Mouse (Mus musculus): ENCODE measurements around the gene Psenen. TPM values are rescaled to one million over a fixed set of nuclear protein-coding genes. Genes with fewer than 3 reads are reported as not detected.
A peak's percentile ranks its signal among the peaks of the same experiment; 100 is the strongest.

Gene Psenen
- polyA plus RNA-seq, 1 experiment from 2014 or later: 185 TPM

DNA sequence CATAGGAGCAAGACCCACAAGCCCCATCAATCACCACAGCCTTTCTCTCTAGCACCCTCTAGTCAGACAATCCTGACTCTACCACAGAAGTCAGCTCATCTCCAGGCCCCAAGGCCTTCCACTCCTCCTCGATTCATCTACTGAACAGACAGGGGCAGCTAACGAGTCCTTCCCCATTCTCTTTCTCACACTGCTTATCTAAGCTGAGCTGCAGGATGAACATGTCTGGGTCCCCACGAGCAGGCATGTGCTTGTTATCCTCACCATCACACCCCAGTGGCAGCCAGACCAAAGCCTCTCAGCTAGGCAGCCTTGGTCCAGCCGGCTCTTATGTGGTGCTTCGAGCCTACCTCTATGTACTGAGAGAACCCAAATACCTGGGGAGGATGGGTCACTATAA, 9.0 kb upstream of the Psenen start:
- H3K27me3 ChIP-seq (ENCODE audit: control insufficient read depth, insufficient read depth, low read length): no peaks in the 10 kb centered on the region
- no peak for DNase-seq (ENCODE audit: low spot score)
- no peak overlapping the region for H3K27ac ChIP-seq (replicated peaks)
- peaks cover 68% of the 10 kb centered on the region for H3K36me3 ChIP-seq (ENCODE audit: control insufficient read depth, insufficient read depth, low read length)
- 89% methylated on average over 5 of the region's 5 CpGs for WGBS
- H3K9me3 ChIP-seq (ENCODE audit: control insufficient read depth, low read length): no peaks in the 10 kb centered on the region
- no peak for TF ChIP-seq CTCF (IDR thresholded peaks at IDR 0.05; ENCODE audit: low read depth)
- TF ChIP-seq EP300 (optimal IDR thresholded peaks at IDR 0.05): no peak
- ATAC-seq (ENCODE audit: low FRiP score, low TSS enrichment): no peak
- no peaks in the 10 kb centered on the region for H3K4me1 ChIP-seq (replicated peaks; ENCODE audit: control insufficient read depth, insufficient read depth)
- no peak overlapping the region for H3K9ac ChIP-seq (ENCODE audit: low read length)
- no peak overlapping the region for H3K4me2 ChIP-seq (replicated peaks; ENCODE audit: low read depth)
- no peak overlapping the region for H3K4me3 ChIP-seq (ENCODE audit: low read depth, low read length)

DNA sequence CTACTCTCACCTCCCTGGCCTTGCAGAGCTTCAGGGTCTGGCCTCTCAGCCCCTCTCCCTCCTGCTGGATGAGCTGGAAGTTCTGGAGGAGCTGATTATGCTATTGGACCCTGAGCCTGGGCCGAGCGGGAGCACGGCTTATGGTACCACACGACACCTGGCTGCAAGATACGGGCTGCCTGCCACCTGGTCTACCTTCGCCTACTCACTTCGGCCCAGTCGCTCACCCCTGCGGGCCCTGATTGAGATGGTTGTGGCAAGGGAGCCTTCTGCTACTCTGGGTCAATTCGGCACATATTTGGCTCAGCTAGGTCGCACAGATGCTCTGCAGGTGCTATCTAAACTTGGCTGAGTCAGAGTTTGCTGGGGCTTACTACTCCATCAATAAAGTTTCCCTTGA, 4.1 kb upstream of the Psenen start:
- H3K9me3 ChIP-seq (ENCODE audit: control insufficient read depth, low read length): no peaks in the 10 kb centered on the region
- 89% methylated on average over 11 of the region's 11 CpGs for WGBS
- no peak for DNase-seq (ENCODE audit: low spot score)
- 0 out of 2 replicates have a peak, but pooled peaks cover 3% of the 10 kb centered on the region for H3K4me1 ChIP-seq (replicated peaks; ENCODE audit: control insufficient read depth, insufficient read depth)
- H3K27me3 ChIP-seq (ENCODE audit: control insufficient read depth, insufficient read depth, low read length): no peaks in the 10 kb centered on the region
- no peak overlapping the region for H3K9ac ChIP-seq (ENCODE audit: low read length)
- H3K4me2 ChIP-seq (replicated peaks; ENCODE audit: low read depth): no peak overlapping the region
- ATAC-seq (ENCODE audit: low FRiP score, low TSS enrichment): no peak
- H3K27ac ChIP-seq (replicated peaks): no peak overlapping the region
- H3K36me3 ChIP-seq (ENCODE audit: control insufficient read depth, insufficient read depth, low read length): peaks cover 39% of the 10 kb centered on the region
- TF ChIP-seq CTCF (IDR thresholded peaks at IDR 0.05; ENCODE audit: low read depth): no peak
- no peak for TF ChIP-seq EP300 (optimal IDR thresholded peaks at IDR 0.05)
- no peak overlapping the region for H3K4me3 ChIP-seq (ENCODE audit: low read depth, low read length)

DNA sequence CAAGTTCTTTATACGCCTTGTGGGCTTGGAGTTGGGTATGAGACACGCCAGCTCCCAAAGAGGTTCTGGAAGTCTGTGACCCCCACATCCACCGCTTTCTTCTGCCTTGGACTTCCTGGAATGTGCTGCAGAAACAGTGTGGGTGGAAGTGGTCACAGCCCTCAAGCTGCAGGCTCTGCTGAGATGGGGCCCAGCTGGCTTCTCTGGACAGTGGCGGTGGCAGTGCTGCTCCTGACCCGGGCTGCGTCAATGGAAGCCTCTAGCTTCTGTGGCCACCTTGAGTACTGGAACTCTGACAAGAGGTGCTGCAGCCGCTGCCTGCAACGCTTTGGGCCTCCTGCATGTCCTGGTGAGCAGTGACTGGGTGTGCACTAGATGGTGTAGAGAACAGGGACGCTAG, 2.6 kb upstream of the Psenen start:
- Histone ChIP-seq H3K36me3 (ENCODE audit: control insufficient read depth, insufficient read depth, low read length) (peaks cover 32% of the 10 kb centered on the region), H3K27me3 (ENCODE audit: control insufficient read depth, insufficient read depth, low read length) (no peaks in the 10 kb centered on the region), H3K9me3 (ENCODE audit: control insufficient read depth, low read length) (no peaks in the 10 kb centered on the region), H3K27ac (replicated peaks) (no peak overlapping the region), H3K4me2 (replicated peaks; ENCODE audit: low read depth) (no peak overlapping the region), H3K4me3 (ENCODE audit: low read depth, low read length) (no peak overlapping the region), H3K4me1 (replicated peaks; ENCODE audit: control insufficient read depth, insufficient read depth) (0 out of 2 replicates have a peak, but pooled peaks cover 3% of the 10 kb centered on the region), H3K9ac (ENCODE audit: low read length) (no peak overlapping the region)
- no peak for DNase-seq (ENCODE audit: low spot score)
- WGBS: 81% methylated on average over 9 of the region's 9 CpGs
- ATAC-seq (ENCODE audit: low FRiP score, low TSS enrichment): no peak
- TF ChIP-seq EP300 (optimal IDR thresholded peaks at IDR 0.05): no peak
- no peak for TF ChIP-seq CTCF (IDR thresholded peaks at IDR 0.05; ENCODE audit: low read depth)

DNA sequence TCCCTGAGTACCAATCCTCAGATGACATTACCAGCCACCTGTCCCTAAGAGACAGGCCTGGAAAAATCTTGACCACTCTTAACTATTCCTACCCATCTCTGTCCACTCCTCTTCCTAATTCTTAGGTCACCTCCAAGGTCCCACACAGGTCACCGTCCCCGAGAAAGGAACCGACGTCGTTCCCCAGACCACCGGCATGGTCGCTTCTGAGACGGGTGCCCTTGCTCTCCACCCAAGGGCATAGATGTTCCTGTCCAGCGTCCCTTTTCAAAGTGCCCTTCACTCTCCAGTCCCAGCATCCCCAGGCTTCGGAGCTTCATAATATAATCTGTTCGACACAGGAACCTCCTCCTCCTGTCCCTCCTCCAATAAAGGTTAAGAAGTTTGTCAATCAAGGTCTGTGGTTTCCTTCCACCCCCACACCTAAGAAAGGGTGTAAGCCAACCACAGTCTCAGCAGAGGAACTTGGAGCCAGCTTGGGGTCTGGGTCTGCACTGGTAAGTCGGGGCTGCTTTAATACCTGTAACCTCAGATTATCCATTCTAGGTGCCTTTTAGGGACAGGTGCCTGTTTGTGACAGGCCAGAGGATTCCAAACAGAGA, 1.6 kb upstream of the Psenen start, which contains the start of gene Igflr1:
Gene Igflr1 (plus strand): TSS at position 458 of the 602 bp plus-strand sequence.
- TF ChIP-seq EP300 (optimal IDR thresholded peaks at IDR 0.05) (no peak), CTCF (IDR thresholded peaks at IDR 0.05; ENCODE audit: low read depth) (no peak)
- DNase-seq (ENCODE audit: low spot score): no peak
- 91% methylated on average over 12 of the region's 12 CpGs for WGBS
- H3K36me3 ChIP-seq (ENCODE audit: control insufficient read depth, insufficient read depth, low read length): peaks cover 22% of the 10 kb centered on the region
- H3K4me1 ChIP-seq (replicated peaks; ENCODE audit: control insufficient read depth, insufficient read depth): 0 out of 2 replicates have a peak, but pooled peaks cover 3% of the 10 kb centered on the region
- ATAC-seq (ENCODE audit: low FRiP score, low TSS enrichment): no peak
- H3K27me3 ChIP-seq (ENCODE audit: control insufficient read depth, insufficient read depth, low read length): no peaks in the 10 kb centered on the region
- no peak within 1 kb of the TSS for H3K4me2 ChIP-seq (replicated peaks; ENCODE audit: low read depth)
- H3K9ac ChIP-seq (ENCODE audit: low read length): no peak within 1 kb of the TSS
- H3K27ac ChIP-seq (replicated peaks): no peak within 1 kb of the TSS
- no peak within 1 kb of the TSS for H3K4me3 ChIP-seq (ENCODE audit: low read depth, low read length)
- no peaks in the 10 kb centered on the region for H3K9me3 ChIP-seq (ENCODE audit: control insufficient read depth, low read length)

DNA sequence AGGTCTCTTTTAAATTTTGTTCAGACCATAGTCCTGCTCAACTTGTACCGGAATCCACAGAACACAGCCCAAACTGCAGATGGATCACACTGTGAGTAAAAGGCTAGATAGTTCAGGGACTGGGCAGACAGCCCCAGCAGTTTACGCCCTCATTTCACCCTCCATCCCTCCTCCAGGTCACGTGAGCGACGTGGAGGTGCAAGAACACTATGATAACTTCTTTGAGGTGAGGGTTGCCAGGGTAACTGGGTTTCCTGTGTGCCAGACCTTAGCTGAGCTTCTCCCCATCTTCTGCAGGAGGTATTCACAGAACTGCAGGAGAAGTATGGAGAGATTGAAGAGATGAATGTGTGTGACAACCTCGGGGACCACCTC, 466 bp upstream of the Psenen start:
- peak overlapping the region; percentile 58 for H3K4me3 ChIP-seq (ENCODE audit: low read depth, low read length)
- no peak for TF ChIP-seq EP300 (optimal IDR thresholded peaks at IDR 0.05)
- TF ChIP-seq CTCF (IDR thresholded peaks at IDR 0.05; ENCODE audit: low read depth): no peak
- WGBS: 14% methylated on average over 6 of the region's 6 CpGs
- peak overlapping the region; percentile 64; the same call in 1 of the 2 replicates for H3K9ac ChIP-seq (ENCODE audit: low read length)
- no peaks in the 10 kb centered on the region for H3K9me3 ChIP-seq (ENCODE audit: control insufficient read depth, low read length)
- H3K4me1 ChIP-seq (replicated peaks; ENCODE audit: control insufficient read depth, insufficient read depth): 0 out of 2 replicates have a peak, but pooled peaks cover 3% of the 10 kb centered on the region
- peak overlapping the region; percentile 91 for H3K27ac ChIP-seq (replicated peaks)
- peaks cover 19% of the 10 kb centered on the region for H3K36me3 ChIP-seq (ENCODE audit: control insufficient read depth, insufficient read depth, low read length)
- no peak for ATAC-seq (ENCODE audit: low FRiP score, low TSS enrichment)
- DNase-seq (ENCODE audit: low spot score): no peak
- peak overlapping the region; percentile 56 for H3K4me2 ChIP-seq (replicated peaks; ENCODE audit: low read depth)
- H3K27me3 ChIP-seq (ENCODE audit: control insufficient read depth, insufficient read depth, low read length): no peaks in the 10 kb centered on the region

DNA sequence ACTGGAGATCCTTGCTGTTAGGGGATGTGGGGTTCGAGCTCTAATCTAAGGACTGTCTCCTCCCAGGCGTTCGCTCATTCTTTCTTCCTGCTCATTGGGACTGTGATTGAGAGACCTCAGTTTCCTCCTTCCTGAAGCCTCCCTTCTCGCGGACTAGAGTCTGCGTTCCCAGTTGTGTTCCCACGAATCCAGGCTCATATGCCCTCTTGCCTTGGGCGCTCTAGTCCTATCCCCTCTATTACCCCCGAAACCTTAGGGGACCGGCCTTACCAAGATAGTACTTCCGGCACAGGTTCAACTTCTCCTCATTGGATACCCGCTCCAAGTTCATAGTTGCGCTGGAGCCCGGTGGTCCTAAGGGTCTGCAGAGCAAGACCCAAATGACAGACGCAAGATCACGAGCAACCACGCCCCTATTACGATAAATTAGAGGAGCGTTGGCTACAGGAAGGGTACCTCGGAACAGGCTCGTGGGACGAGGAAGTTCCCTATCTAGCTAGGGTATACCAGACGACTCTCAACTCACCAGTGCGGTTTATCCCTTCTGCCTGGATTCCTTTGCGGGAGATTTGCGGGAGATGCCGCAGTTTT, 806 bp downstream of the Psenen start:
- Histone ChIP-seq H3K4me1 (replicated peaks; ENCODE audit: control insufficient read depth, insufficient read depth) (0 out of 2 replicates have a peak, but pooled peaks cover 3% of the 10 kb centered on the region), H3K9ac (ENCODE audit: low read length) (peak overlapping the region; percentile 66), H3K4me2 (replicated peaks; ENCODE audit: low read depth) (peak overlapping the region; percentile 78), H3K27ac (replicated peaks) (peak overlapping the region; percentile 86), H3K27me3 (ENCODE audit: control insufficient read depth, insufficient read depth, low read length) (no peaks in the 10 kb centered on the region), H3K9me3 (ENCODE audit: control insufficient read depth, low read length) (no peaks in the 10 kb centered on the region), H3K36me3 (ENCODE audit: control insufficient read depth, insufficient read depth, low read length) (peaks cover 10% of the 10 kb centered on the region), H3K4me3 (ENCODE audit: low read depth, low read length) (peak overlapping the region; percentile 58)
- TF ChIP-seq CTCF (IDR thresholded peaks at IDR 0.05; ENCODE audit: low read depth): no peak
- TF ChIP-seq EP300 (optimal IDR thresholded peaks at IDR 0.05): no peak
- DNase-seq (ENCODE audit: low spot score) (peak; percentile 34), ATAC-seq (ENCODE audit: low FRiP score, low TSS enrichment) (no peak)
- 1% methylated on average over 27 of the region's 27 CpGs for WGBS

Measured in stomach, postnatal 0 days (tissue).